Mouse (Mus musculus) adrenal gland, adult 18-20 months (tissue): ENCODE data around the gene Rapgef2. TPM values are rescaled to one million over a fixed set of nuclear protein-coding genes. Genes with fewer than 3 reads are reported as not detected.
"Not testable (repeated sequence)": the region's sequence is repeated elsewhere in the genome, so short reads cannot be mapped to it uniquely, and the experiment has no call there.

ENCODE experiments used
- DNase-seq, 2 experiments: peaks; one replicate each; pipeline ENCODE4 v3.0.0; 2021 to 2022; ENCODE audit warnings: low spot score in 2 of 2
- total RNA-seq, 2 experiments: library from RNA; stranded (reverse); gene quantifications; 1 replicate in 1 of 2; 2 replicates in 1 of 2; pipeline ENCODE4 v1.2.3; 2021

Rapgef2 gene
- total RNA-seq, 2 experiments from 2014 or later, result 21.9 to 22.5 TPM

DNA sequence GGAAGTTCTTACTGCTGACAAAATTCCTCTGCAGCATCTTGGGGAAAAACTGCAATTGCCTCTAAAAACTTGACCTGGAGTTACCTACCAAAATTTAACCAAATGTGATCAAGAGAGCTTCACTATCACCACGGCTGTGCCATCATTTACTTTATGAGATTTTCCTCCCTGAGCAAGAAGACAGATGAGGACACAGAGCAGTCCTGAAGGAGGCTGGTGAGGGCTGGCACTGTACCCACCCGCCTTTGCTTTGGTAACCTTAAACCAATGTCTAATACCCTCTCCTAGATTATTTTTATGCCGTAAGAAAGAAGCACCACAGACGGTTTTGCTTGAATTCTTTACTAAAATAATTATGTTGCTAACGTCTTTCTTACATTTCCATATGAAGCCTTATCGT, 112.1 kb downstream of the Rapgef2 start:
- no peak for DNase-seq

DNA sequence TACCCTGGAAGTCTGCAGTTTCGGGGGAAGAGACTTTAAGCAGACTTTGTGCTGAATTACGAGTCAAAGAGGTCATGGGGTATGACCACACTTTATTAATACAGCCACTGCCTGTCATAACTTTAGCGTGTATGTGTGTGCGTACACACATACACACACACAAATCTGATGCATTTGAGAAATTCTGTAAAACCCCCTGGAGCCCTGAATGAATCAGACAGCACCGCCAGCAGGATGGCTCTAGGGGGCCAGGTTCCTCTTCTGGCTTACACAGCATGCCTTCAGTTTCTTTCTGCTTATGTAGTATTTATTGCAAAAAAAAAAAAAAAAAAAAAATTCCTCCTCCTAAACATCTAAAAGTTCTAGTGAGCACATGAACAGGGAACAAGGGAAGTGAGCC, 113.0 kb downstream of the Rapgef2 start:
- DNase-seq, result no peak

DNA sequence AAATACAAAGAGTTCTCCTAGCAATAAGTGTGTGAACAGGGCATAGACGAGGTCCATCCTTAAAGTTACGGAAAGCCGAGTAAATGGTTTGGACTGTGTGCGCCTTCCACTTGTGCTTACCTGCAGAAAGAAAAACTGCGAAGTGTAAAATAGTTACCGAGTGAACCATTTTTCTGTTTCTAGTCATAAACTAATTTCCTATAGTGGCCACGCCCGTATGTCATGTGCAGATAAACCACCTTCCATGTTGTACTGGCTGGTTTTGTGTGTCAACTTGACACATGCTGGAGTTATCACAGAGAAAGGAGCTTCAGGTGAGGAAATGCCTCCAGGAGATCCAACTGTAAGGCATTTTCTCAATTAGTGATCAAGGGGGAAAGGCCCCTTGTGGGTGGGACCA, 115.2 kb downstream of the Rapgef2 start:
- not testable (repeated sequence) for DNase-seq

DNA sequence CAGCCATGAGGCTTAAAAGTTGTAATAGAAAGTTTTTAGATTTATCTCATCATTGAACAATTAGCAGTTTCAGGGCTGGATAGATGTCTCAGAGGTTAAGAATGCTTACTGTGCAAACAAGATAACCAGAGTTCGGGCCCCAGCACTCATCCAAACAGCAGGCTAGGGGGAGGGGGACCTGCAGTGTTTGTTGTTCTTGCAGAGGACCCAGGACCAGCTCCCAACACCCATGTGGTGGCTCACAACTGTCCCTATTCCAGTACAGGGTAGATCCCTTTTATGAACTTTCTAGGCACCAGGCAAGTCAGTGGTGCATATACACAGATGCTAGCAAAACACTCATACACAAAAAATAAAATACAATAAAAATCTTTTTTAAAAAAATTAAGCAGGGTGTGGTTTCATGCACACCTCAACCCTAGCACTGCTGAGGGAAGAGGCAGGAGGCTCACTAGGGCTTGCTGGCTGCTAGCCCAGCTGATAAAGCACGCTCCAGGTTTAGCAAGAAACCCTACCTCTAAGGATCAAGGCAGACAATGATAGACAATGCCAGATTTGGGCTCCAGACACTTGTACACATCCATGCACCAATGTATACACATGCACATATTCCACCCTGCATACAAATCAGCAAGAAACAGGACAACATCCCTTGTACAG, 118.0 kb downstream of the Rapgef2 start:
- DNase-seq, result no peak

DNA sequence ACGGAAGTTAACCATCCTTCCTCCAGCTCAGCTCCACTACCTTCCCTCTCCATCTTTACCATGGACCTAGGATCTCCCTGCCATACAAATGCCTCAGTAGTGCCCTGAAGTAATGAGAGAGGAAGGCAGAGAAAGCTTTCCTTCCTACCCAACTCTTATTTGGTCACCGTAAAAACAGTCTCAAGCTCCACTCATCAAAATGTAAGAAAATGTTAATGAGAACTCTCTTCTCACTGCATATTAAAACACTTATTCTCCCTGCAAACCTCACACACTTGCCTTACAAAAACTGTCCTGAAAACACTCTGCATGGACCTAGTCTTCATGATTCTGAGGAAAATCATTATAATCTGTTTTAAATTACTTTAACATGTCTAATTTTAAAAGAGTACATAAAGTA, 118.7 kb downstream of the Rapgef2 start:
- no peak for DNase-seq

DNA sequence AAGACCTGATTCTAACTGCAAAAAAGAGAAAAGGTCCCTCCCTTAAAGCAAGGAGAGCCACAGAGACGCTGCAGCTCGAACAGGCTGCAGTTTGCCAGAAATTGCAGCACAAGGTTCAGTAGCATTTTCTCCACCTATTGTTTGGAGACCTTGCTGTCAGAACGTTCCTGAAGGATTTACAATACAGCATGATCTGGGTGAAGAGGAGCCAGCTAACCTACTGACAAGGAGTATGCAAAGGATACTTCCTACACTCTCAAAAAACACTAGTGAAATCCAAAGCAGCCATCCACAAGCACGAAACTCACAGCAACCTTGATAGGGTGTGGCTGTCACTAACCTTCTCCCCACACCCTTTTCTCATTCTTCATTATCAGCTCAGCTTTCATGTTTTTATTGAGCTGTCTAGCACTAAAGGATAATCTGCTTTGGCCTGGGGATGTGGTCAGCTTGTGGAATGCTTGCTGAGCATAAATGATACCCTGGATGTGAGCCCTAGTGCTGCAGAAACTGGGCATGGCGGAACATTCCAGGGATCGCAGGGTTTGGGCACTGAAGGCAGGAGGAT, 124.4 kb downstream of the Rapgef2 start:
- no peak for DNase-seq

DNA sequence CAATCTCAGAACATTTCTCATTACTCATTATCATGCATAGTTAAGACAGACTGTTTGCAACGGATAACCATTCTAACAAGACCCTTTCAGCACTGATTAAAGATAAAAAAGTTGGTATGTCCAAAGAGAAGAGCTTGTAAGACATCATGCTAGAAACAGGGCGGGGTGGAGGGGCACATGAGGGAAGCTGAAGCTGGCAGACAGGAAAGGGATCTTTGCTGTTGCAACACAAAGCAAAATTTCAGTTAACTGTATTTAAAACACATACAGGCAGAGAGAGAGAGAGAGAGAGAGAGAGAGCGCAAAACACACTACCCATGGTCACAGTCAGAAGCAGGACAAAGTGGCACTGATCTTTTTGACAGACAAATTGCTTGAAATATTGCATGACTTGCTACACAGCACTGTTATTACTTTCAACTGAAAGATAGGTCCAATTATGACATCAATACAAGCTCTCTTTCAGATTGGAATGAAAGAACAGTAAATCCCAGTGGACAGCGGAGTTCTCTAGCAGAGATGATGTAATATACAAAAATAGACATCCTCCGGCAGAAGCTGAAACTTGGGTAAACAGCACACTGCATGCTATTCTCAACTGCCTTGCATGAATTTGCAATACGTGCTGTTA, 125.1 kb downstream of the Rapgef2 start:
- no peak for DNase-seq

DNA sequence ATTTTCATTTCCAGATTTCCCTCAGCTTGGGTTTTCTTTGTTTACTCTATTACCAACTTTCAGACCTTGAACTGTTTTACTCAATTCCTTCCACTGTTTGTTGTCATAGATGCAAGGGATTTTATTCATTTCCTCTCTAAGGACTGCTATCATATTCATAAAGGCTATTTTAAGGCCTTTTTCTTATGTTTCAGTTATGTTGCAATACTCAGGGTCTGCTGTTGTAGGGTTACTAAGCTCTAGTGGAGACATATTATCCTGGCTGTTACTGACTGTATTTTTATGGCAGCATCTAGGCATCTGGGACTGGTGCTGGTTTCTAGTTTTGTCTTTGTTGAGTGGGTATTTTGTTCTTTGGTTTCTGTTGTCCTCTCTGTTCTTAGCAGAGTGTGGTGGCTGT, 128.1 kb downstream of the Rapgef2 start:
- no peak for DNase-seq

DNA sequence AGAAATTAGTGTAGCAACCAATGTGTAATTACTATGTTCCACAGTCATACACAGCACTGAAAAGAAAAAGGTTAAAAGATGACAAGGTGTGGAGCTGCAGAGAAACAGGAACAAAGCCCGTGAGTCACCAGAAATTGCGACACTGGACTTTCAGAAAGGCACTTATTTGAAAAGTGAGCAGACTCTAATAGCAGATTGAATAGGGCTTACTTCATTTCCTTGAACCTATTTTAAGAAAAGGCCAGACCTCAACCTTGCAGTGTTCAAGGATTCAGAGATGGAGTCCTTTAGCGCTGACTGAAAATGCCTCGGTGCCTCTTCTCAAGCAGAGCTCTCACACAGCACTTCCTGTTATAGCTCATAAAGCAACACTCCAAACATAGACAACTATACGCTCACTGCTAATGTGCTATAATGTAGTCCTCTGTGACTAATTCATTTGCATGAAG, 133.3 kb downstream of the Rapgef2 start:
- peak in 1 of 2 experiments; percentile 54 for DNase-seq

DNA sequence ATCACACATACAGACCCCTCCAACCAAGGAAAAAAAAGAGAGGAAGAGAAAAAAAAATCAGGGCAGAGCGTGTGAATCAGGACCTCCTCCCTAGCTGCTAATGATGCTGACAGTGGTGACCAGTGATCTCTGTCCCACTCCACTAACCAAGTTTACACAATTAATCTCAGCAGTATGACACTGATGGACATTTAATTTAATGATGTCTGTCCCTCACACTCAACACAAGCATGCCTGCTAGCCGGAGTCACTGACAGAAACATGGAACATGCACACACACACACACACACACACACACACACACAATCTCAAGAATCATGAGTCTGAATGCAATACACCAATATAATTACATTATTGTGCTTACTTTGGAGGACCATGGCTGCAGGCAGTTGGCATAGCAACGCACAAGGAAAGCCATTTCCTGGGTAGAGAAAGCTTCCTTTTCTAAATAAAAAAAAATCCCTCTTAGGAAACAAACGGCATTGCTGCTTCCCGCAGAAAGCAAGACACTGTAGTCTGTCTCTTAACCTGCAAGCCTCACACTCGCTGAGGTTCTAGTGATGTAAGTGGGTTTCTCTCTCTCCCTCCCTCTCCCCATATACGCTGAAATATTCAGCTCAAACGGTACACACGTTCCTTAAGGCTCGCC, 140.8 kb downstream of the Rapgef2 start:
- no peak for DNase-seq

DNA sequence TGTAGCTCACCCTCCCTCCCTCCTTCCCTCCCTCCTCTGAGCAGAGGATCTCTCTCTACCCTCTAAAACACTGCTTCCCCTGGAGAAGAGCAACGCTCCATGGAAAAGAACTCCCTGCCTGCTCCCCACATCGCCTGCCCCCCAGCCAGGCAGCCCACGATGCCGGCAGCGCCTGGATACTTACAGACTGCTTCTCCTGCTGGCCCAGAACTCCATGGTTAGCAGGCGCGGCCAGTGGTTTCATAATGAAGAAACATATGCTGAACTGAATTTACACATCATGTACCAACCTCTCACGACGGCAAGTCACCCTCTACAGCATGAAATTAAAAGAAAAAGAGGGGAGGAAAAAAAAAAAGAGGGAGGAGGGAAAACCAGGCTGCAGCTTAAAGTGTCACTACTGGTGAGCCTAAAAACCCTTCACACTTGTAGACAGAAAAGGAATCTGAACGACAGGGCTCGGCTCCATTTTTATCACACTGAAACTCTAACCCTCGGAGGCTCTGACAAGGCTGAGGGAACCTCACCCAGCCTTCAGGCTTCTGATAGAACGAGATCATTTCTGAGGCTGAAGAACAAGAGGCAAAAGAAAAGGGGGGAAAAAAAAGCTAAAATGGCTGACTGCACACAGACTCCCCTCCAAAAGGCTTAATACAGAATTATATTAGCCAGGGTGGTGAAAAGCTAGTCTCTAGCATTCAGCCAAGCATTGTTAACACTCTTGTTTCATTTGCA, 141.5 kb downstream of the Rapgef2 start:
- peak in 1 of 2 experiments; percentile 26 for DNase-seq

DNA sequence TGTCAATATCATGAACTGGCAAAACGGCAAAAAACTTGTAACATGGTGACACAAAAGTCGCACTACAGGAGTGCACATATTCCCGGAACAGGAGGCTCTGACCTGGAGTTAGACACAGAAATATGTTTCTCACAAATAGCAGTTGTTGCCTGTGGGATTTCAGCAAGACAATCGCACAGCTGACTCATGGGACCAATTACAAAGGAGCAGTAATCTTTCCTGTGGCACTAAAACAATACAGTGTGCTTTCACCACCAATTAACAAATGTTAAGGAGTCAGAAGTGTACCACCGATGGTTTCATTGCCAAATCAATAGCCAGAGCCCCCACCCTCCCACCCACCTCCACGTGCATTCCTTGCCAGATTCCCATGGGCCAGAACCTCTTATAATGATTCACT, 142.2 kb downstream of the Rapgef2 start:
- no peak for DNase-seq

DNA sequence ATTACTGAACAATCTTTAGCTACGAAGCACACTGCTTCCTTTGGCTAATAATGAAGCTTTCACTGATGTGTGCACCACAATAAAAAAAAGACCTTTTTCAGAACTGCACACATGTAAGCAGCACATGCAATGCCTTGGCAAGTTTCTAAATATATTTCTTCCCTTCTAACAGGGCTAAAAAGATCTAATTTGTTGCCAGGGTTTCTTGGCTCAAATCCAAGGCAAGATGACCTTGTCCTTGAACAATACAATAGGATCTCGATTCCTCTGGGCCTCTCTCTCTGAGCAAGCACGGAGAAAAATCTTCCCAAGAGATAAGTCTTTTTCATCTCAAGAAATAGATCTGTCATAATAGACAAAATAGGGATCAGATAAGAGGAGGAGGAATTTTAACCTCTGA, 147.1 kb downstream of the Rapgef2 start:
- peak in 1 of 2 experiments; percentile 54 for DNase-seq

DNA sequence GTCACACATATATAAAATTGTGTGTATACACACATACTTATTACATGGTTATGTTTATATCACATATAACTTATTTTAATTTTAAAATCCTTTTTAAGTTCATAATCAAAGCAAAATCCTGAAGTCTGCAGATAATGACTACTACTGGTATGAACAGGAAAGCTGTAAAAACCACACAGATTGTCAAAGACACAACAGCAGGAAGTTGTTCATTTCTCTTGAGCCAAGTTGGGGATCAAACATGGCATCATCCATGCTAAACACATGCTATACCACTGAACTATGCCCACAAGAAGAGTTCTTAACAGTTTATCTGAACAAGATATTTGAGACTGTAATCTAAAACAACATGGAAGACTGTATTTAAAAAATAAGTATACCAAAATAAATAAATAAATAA, 147.7 kb downstream of the Rapgef2 start:
- no peak for DNase-seq

DNA sequence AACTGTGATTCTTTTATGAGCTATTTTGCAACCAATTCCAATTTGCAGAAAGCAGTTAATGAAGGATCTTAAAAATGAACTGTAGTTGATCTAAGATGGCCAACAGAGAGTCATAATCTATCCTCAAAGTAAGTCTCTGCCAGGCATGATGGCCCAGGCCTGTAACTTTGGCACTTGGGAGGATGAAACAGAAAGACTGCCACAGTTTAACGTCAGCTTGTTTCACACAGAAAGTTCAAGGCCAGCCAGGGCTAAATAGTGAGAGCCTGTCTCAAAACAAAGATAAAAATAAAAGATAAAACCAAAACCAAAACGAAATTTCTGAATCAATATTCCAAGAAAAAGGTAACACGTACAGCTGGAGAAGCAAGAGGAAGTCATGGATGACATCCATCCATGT, 155.3 kb downstream of the Rapgef2 start:
- DNase-seq, result no peak

DNA sequence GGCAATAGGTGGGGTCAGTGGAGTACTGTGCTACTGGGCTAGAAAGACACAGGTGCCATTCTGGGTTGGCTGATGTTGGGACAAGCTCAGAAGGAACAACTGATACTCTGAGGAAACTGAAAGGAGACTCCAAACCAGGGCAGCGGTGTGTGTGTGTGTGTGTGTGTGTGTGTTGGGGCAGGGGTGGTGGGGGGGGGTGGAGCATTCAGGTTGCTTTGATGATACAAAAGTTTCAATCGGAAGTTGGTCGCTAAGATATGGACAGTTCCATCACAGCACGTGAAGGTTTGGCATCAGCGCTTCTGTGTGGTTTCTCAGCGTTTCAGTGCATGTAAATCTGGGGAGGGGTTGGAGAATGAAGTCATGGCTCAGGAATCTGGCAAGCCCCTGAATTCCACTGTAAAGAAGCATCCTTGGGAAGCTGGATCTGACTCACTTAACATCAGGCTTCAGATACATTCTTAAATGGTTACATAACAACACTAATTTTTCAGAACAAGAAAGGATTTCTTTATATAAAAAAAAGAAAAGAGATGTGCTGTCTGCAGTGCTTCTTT, 157.2 kb downstream of the Rapgef2 start:
- DNase-seq, result no peak

DNA sequence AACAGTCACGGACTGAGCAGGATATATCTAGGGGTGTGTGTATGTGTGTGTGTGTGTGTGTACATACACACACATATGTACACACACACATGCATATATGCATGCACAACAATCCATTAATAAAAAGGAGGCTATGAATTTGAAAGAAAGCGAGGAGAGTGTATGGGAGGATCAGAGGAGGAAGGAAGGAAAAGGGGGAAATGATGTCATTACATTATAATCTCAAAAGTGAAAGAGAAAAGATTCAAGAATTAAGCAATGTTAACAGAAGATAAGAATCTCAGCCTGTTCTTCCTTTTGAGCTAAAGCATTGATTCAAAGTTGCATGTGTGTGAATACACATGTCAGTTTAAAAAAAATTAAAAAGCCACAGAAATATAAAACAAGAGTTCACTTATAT, 158.5 kb downstream of the Rapgef2 start:
- DNase-seq, result no peak

DNA sequence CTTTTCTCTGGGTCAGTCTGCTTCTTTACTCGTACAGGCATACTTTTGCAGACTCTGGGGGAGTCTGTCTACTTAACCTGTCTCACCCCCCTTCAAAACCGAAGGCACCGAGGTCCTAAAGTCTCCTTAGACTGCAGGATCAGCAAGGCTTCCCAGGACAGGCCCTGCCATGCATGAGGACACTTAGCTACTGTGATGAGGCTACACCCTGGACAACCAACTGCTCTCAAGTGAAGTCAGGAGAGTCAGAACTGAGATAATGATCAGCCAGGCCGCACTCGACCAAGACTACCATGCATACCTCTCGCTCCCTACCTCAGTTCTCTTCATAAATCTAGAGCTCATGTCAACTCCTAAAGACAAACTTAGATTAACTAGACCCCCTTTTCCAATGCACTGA, 159.5 kb downstream of the Rapgef2 start:
- DNase-seq, result no peak

DNA sequence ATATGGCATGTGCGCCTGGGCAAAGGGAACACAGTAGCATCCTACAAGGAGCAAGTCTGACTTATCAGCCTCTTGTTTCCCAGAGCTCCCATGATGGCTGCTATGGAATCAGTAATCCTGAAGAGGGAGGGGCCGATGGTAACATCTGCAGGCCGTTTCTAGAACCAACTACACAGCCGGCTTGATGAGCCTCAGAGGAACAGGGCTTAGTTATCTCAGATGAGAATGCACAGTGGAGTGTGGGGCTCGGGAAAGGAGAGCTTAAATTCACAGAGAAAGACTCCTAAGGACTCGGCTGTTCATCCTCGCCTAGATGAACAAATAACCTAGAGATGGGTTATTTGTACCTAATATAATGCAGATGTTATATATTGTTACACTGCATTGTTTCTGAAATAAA, 164.9 kb downstream of the Rapgef2 start:
- DNase-seq, result no peak

DNA sequence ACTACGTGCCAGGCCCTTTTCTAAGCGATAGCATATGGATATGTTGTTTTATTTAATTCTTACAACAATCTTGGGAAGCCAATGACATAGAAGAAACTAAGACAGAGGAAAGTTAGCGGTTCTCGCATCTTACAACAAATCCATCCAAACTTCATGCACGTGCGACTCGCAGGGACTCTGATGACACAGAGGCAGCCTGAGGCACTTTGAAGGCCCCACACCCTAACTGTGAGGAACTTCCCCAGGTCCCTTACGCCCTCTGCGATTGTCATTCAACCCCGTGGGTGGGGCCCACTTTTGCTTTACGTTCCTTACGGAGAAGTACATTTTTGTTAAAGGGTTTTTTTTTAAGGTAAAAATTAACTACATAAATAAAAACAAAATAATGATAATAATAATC, 166.3 kb downstream of the Rapgef2 start:
- no peak for DNase-seq

DNA sequence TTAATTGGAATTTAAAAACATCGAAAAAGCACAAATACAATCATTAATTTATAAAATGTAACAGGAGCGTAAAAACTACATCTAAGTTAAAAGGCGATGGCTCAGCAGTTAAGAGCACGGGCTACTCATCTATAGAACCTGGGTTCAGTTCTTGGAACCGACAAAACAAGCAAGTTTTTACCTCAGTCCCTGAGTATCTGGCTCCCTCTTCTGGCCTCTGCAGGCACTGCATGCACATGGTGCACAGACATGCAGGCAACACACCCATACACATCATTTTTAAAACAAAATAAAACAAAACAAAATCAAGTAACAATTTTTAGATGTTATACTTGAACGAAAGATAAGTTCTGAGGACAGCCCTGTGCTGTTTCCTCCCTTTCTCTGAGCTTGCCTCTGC, 176.2 kb downstream of the Rapgef2 start:
- no peak for DNase-seq
